12 mouse cellular contexts compared by ENCODE assay signal in genomic region chr3:50887002-50887401, GRCm38 (mm10).
DNase-seq lines count a peak whose midpoint lies in the region; ATAC-seq lines count a peak whose summit lies in the region.
"Had no signal": no experiment of that assay in that cellular context is flagged by ENCODE, and none has a peak within 500 bp of the region (broad histone marks: within the 10 kb centered on the region; RNA-seq: fewer than 3 reads in every experiment).

No protein-coding gene starts in this region.

- no peak overlapping the region for H3K4me2 ChIP-seq in lung, embryonic 16.5 days (ENCODE audit: low read depth, low read length)
- H3K4me2 ChIP-seq in limb, embryonic 12.5 days = no peak overlapping the region
- no peak overlapping the region for H3K4me2 ChIP-seq in forebrain, embryonic 16.5 days (ENCODE audit: low read length)

- H3K36me3 ChIP-seq in lung, embryonic 16.5 days (ENCODE audit: control insufficient read depth, insufficient read depth, low read length) = no peaks in the 10 kb centered on the region
- no peaks in the 10 kb centered on the region for H3K36me3 ChIP-seq in limb, embryonic 12.5 days
- no peaks in the 10 kb centered on the region for H3K36me3 ChIP-seq in forebrain, embryonic 16.5 days (ENCODE audit: control insufficient read depth, insufficient read depth)

- no peak overlapping the region for H3K9ac ChIP-seq in lung, embryonic 16.5 days (ENCODE audit: low read length)
- no peak overlapping the region for H3K9ac ChIP-seq in limb, embryonic 12.5 days (replicated peaks)
- H3K9ac ChIP-seq in forebrain, embryonic 16.5 days (replicated peaks; ENCODE audit: low read depth, low read length) = no peak overlapping the region

- no peaks in the 10 kb centered on the region for H3K27me3 ChIP-seq in lung, embryonic 16.5 days (ENCODE audit: control insufficient read depth, insufficient read depth, low read depth, low read length)
- no peaks in the 10 kb centered on the region for H3K27me3 ChIP-seq in limb, embryonic 12.5 days
- no peaks in the 10 kb centered on the region for H3K27me3 ChIP-seq in forebrain, embryonic 16.5 days (replicated peaks; ENCODE audit: control insufficient read depth, insufficient read depth, low read length)

- DNase-seq in heart, adult 11 months = peak; percentile 61
- DNase-seq in heart, adult 8-10 months (ENCODE audit: low spot score) = no peak
- DNase-seq in lung, adult 18-20 months = no peak
- peak; percentile 78 for DNase-seq in thymus, postnatal 25 days
- no peak for DNase-seq in layer of hippocampus, adult 9-10 months (ENCODE audit: low spot score)
- DNase-seq: gastrocnemius, adult 2 months; spleen, adult 18-20 months had no signal

- no peaks in the 10 kb centered on the region for H3K9me3 ChIP-seq in lung, embryonic 16.5 days (ENCODE audit: control insufficient read depth, low read length)
- no peaks in the 10 kb centered on the region for H3K9me3 ChIP-seq in limb, embryonic 12.5 days
- no peaks in the 10 kb centered on the region for H3K9me3 ChIP-seq in forebrain, embryonic 16.5 days (ENCODE audit: control insufficient read depth, low read length)

- peak; percentile 61 for ATAC-seq in lung, embryonic 16.5 days (ENCODE audit: low read depth)
- ATAC-seq in limb, embryonic 12.5 days (ENCODE audit: insufficient number of reproducible peaks, insufficient read depth, low FRiP score, low TSS enrichment, low read depth) = no peak
- no peak for ATAC-seq in forebrain, embryonic 16.5 days

- H3K4me1 ChIP-seq in lung, embryonic 16.5 days (replicated peaks; ENCODE audit: control insufficient read depth, insufficient read depth, low read length) = no peaks in the 10 kb centered on the region
- peaks cover 11% of the 10 kb centered on the region; the same call in 1 of the 2 replicates for H3K4me1 ChIP-seq in limb, embryonic 12.5 days (replicated peaks)
- H3K4me1 ChIP-seq in forebrain, embryonic 16.5 days (replicated peaks; ENCODE audit: control insufficient read depth, insufficient read depth, low read length) = peaks cover 8% of the 10 kb centered on the region

- WGBS in lung, embryonic 16.5 days = 5% methylated on average over 7 of the region's 7 CpGs
- 23% methylated on average over 7 of the region's 7 CpGs for WGBS in limb, embryonic 12.5 days
- WGBS in forebrain, embryonic 16.5 days = 49% methylated on average over 7 of the region's 7 CpGs

- no peak overlapping the region for H3K4me3 ChIP-seq in lung, embryonic 16.5 days (ENCODE audit: low read length)
- H3K4me3 ChIP-seq in limb, embryonic 12.5 days (replicated peaks) = no peak overlapping the region
- H3K4me3 ChIP-seq in forebrain, embryonic 16.5 days (replicated peaks; ENCODE audit: low read length) = no peak overlapping the region
- H3K4me3 ChIP-seq: gastrocnemius, adult 2 months; layer of hippocampus, adult 2 months; myocyte had no signal

- no peak overlapping the region for H3K27ac ChIP-seq in lung, embryonic 16.5 days (ENCODE audit: low read length)
- H3K27ac ChIP-seq in limb, embryonic 12.5 days = peak overlapping the region; percentile 78
- no peak overlapping the region for H3K27ac ChIP-seq in forebrain, embryonic 16.5 days (ENCODE audit: low read length)
- H3K27ac ChIP-seq: gastrocnemius, adult 2 months; layer of hippocampus, adult 2 months had no signal

Comparison
In these comparisons a context has a peak if more than half of its experiments do, and no peak if none do; other contexts are left out.
1. DNase-seq: peak in heart, adult 11 months (single experiment) and thymus, postnatal 25 days (single experiment); none in heart, adult 8-10 months (single experiment), lung, adult 18-20 months (0 of 2) and layer of hippocampus, adult 9-10 months (single experiment).